Mouse (Mus musculus) kidney, adult 9 months (tissue): ENCODE measurements around the gene Arhgap15.

Source experiments
- DNase-seq: peaks from one replicate; pipeline ENCODE4 v3.0.0; 2022

Gene Arhgap15

GRCm38 (mm10) chr2:44044088-44044487 lies 295.5 kb downstream of the Arhgap15 start:
- DNase-seq = no peak

- no peak for DNase-seq
Measured at GRCm38 (mm10) chr2:44044634-44045033, 296.0 kb downstream of the Arhgap15 start.

GRCm38 (mm10) chr2:44045231-44045630 lies 296.6 kb downstream of the Arhgap15 start:
- DNase-seq = no peak

GRCm38 (mm10) chr2:44060306-44060705 lies 311.7 kb downstream of the Arhgap15 start:
- DNase-seq = no peak

- DNase-seq = peak; percentile 18
Measured at GRCm38 (mm10) chr2:44060716-44061115, 312.1 kb downstream of the Arhgap15 start.

- no peak for DNase-seq
Measured at GRCm38 (mm10) chr2:44065067-44065466, 316.4 kb downstream of the Arhgap15 start.

GRCm38 (mm10) chr2:44068151-44068840 lies 319.7 kb downstream of the Arhgap15 start:
- DNase-seq = peak; percentile 22

- no peak for DNase-seq
Measured at GRCm38 (mm10) chr2:44068906-44069305, 320.3 kb downstream of the Arhgap15 start.

- DNase-seq = no peak
Measured at GRCm38 (mm10) chr2:44076570-44076969, 327.9 kb downstream of the Arhgap15 start.

GRCm38 (mm10) chr2:44080530-44080929 lies 331.9 kb downstream of the Arhgap15 start:
- no peak for DNase-seq

- no peak for DNase-seq
Measured at GRCm38 (mm10) chr2:44081241-44081640, 332.6 kb downstream of the Arhgap15 start.

GRCm38 (mm10) chr2:44084471-44084870 lies 335.8 kb downstream of the Arhgap15 start:
- no peak for DNase-seq

GRCm38 (mm10) chr2:44086403-44087056 lies 337.9 kb downstream of the Arhgap15 start:
- DNase-seq = no peak

GRCm38 (mm10) chr2:44098552-44098951 lies 349.9 kb downstream of the Arhgap15 start:
- DNase-seq = no peak

- DNase-seq = peak; percentile 83
Measured at GRCm38 (mm10) chr2:44102351-44102750, 353.7 kb downstream of the Arhgap15 start.

- DNase-seq = no peak
Measured at GRCm38 (mm10) chr2:44103321-44103720, 354.7 kb downstream of the Arhgap15 start.

GRCm38 (mm10) chr2:44103742-44104141 lies 355.1 kb downstream of the Arhgap15 start:
- DNase-seq = peak; percentile 18

- DNase-seq = peak; percentile 32
Measured at GRCm38 (mm10) chr2:44104282-44105197, 355.9 kb downstream of the Arhgap15 start.

GRCm38 (mm10) chr2:44105198-44105555 lies 356.6 kb downstream of the Arhgap15 start:
- DNase-seq = no peak

GRCm38 (mm10) chr2:44106359-44106758 lies 357.7 kb downstream of the Arhgap15 start:
- DNase-seq = no peak

- DNase-seq = no peak
Measured at GRCm38 (mm10) chr2:44111276-44111675, 362.7 kb downstream of the Arhgap15 start.

GRCm38 (mm10) chr2:44112990-44113798 lies 364.6 kb downstream of the Arhgap15 start:
- no peak for DNase-seq

GRCm38 (mm10) chr2:44114296-44114695 lies 365.7 kb downstream of the Arhgap15 start:
- peak; percentile 37 for DNase-seq
